Mouse (Mus musculus): ENCODE measurements around the gene Tead4. TPM values are rescaled to one million over a fixed set of nuclear protein-coding genes. Genes with fewer than 3 reads are reported as not detected.

Tead4 gene
- polyA plus RNA-seq, 1 experiment from 2014 or later: 3.3 TPM

DNA sequence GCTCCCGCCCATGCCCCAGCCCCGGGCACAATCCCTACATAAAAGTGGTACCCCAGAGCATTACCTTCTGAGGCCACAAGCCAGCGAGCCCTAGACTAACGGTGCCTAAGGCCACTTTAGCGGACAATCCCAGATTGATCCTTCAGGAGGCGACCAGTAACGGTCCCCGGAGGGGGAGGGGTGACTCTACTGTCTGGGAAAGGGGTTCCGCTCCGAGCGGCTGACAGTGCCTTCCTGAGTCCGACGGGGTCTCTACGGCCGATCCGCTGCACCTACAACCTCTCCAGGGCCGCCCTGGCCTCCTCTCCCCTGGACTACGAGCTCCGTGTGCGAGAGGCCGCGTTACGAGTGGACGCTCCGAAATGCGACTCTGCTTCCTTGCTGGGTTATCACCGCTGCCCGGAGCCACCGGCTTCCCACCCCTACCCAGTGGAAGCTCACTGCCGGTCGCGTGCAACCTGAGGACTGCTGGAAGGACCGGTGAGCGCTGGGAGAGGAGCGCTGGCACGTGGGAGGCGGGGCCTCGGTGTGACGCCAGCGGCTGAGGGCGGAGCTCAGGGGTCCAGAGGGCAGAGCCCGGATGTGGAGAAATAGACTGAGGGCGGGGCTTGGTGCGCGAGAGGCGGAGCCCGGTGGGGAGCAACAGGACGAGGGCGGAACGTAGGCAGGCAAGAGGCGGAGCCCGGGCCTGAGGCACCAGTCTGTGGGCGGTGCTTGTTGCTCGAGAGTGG is 100.3 kb downstream of the Tead4 start:
- under 1% methylated on average over 54 of the region's 54 CpGs for WGBS
- Histone ChIP-seq H3K36me3 (no peaks in the 10 kb centered on the region), H3K9ac (peak overlapping the region; percentile 75), H3K4me2 (peak overlapping the region; percentile 87), H3K9me3 (no peaks in the 10 kb centered on the region), H3K27ac (peak overlapping the region; percentile 73; the same call in 1 of the 2 replicates), H3K4me1 (peaks cover 7% of the 10 kb centered on the region; the same call in 1 of the 2 replicates), H3K27me3 (no peaks in the 10 kb centered on the region), H3K4me3 (peak overlapping the region; percentile 61)
- peak; percentile 99 for ATAC-seq (ENCODE audit: insufficient number of reproducible peaks, insufficient read depth, low FRiP score, low TSS enrichment, low read depth)

DNA sequence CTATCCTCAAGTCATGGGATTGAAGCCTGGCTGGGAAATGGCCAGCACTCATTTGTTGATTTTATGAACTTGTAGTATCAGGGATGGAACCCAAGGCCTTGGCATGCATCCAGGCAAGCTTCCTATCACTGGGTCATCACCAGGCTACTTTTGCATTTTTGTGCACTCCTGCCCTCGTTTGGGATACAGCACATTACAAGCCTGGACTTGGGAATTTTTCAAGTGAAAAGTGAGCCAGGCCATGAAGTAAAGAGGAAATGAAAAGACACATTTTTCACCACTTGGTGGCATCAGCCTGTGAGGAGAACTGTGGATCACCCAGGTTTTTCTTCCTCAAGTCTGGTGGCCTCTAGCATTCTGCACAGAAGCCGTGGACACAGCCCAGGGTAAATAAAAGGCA is 117.1 kb downstream of the Tead4 start:
- Histone ChIP-seq H3K9me3 (no peaks in the 10 kb centered on the region), H3K27ac (no peak overlapping the region), H3K9ac (no peak overlapping the region), H3K36me3 (no peaks in the 10 kb centered on the region), H3K4me3 (no peak overlapping the region), H3K4me1 (peaks cover 11% of the 10 kb centered on the region; the same call in 1 of the 2 replicates), H3K27me3 (no peaks in the 10 kb centered on the region), H3K4me2 (no peak overlapping the region)
- WGBS: 35% methylated on average over 2 of the region's 2 CpGs
- no peak for ATAC-seq (ENCODE audit: insufficient number of reproducible peaks, insufficient read depth, low FRiP score, low TSS enrichment, low read depth)

DNA sequence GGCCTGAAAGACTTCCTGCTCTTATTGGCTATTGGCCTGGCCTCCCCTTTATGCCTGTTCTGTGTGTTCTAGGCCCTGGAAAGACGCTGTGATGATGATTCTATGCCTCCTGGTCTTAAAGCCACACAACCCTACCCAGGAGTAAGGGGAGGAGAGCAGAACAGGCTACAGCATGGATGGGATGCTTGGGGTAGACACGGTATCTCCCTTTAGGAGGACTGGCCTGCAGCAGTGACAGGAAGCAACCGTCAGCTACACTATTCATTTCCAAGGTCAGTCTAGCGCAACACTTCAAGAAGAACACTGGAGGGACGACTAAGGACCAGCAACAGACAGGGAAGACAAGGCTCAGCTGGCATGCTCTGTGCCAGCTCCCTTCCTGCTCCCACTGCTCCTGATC is 119.4 kb downstream of the Tead4 start:
- WGBS: 69% methylated on average over 5 of the region's 5 CpGs
- H3K36me3 ChIP-seq: no peaks in the 10 kb centered on the region

DNA sequence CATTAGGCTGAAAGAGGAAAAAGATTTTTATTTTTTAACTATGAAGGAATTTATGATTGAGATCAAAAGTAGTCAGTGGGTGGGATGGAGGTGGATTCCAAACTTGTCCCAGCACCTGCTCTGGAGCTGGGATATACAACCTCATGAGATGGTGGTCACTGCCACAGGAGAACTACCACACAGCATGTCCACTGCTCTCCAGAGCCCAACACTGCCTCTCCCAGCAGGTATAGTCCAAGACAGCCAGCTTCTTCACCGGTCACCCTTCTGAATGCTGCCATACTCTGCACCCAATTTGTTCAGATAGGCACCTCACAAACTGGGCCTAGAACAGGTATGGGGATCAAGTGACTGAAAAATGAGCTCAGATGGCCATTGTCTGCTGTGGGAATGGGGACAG is 121.0 kb downstream of the Tead4 start:
- no peak for ATAC-seq (ENCODE audit: insufficient number of reproducible peaks, insufficient read depth, low FRiP score, low TSS enrichment, low read depth)
- H3K9ac ChIP-seq: no peak overlapping the region
- 97% methylated on average over 1 of the region's 1 CpGs for WGBS
- H3K4me2 ChIP-seq: no peak overlapping the region
- no peak overlapping the region for H3K27ac ChIP-seq
- H3K4me3 ChIP-seq: no peak overlapping the region
- no peaks in the 10 kb centered on the region for H3K36me3 ChIP-seq
- peaks cover 11% of the 10 kb centered on the region; the same call in 1 of the 2 replicates for H3K4me1 ChIP-seq
- H3K9me3 ChIP-seq: no peaks in the 10 kb centered on the region
- H3K27me3 ChIP-seq: no peaks in the 10 kb centered on the region

More for the DNA sequence above, 119.4 kb downstream of the Tead4 start:
- H3K4me3 ChIP-seq: no peak overlapping the region
- H3K9ac ChIP-seq: no peak overlapping the region
- H3K9me3 ChIP-seq: no peaks in the 10 kb centered on the region
- ATAC-seq (ENCODE audit: insufficient number of reproducible peaks, insufficient read depth, low FRiP score, low TSS enrichment, low read depth): no peak
- H3K27ac ChIP-seq: no peak overlapping the region
- no peaks in the 10 kb centered on the region for H3K27me3 ChIP-seq
- no peak overlapping the region for H3K4me2 ChIP-seq
- peaks cover 11% of the 10 kb centered on the region; the same call in 1 of the 2 replicates for H3K4me1 ChIP-seq

DNA sequence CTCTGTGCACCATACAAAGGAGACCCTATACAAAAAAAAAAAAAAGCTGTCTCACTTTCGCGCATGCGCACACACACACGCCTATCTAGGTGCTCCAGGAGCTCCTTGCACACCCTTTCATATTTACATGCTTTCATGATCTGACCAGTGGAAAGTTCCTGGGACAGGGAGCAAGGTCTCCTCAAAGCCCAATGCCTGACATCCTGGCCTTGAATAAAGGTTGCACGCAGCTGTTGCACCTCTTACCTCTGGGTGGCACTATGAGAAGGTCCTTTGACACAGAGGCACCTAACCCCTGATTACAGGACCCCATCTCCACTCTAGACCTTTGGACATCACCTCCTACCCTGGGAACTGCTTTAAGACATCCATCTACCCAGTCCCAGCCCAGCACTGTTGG is 121.4 kb downstream of the Tead4 start:
- H3K4me2 ChIP-seq: no peak overlapping the region
- no peak overlapping the region for H3K4me3 ChIP-seq
- H3K9me3 ChIP-seq: no peaks in the 10 kb centered on the region
- ATAC-seq (ENCODE audit: insufficient number of reproducible peaks, insufficient read depth, low FRiP score, low TSS enrichment, low read depth): no peak
- no peaks in the 10 kb centered on the region for H3K36me3 ChIP-seq
- WGBS: 68% methylated on average over 5 of the region's 5 CpGs
- no peak overlapping the region for H3K27ac ChIP-seq
- H3K27me3 ChIP-seq: no peaks in the 10 kb centered on the region
- H3K9ac ChIP-seq: no peak overlapping the region
- peaks cover 11% of the 10 kb centered on the region; the same call in 1 of the 2 replicates for H3K4me1 ChIP-seq

DNA sequence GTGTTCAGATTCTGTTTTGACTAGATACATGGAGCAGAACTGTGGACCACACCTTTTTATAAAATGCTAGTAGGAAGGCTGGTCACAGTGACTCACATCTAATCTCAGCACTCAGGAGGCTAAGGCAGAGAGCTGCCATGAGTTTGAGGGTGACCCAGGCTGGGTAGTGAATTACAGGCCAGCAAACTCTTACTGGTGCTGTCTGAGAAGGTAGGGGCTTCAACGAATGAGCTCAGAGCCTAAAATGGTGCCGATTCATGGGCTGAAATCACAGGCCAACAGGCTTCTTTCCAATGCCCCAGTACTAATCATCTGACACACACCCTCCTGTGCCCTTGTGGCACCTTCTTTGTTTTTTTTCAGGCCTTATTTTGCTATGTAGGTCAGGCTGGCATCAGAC is 121.9 kb downstream of the Tead4 start:
- Histone ChIP-seq H3K27me3 (no peaks in the 10 kb centered on the region), H3K4me2 (no peak overlapping the region)
- 88% methylated on average over 2 of the region's 2 CpGs for WGBS

More for the DNA sequence above, 121.9 kb downstream of the Tead4 start:
- no peak for ATAC-seq (ENCODE audit: insufficient number of reproducible peaks, insufficient read depth, low FRiP score, low TSS enrichment, low read depth)
- no peak overlapping the region for H3K27ac ChIP-seq
- H3K36me3 ChIP-seq: no peaks in the 10 kb centered on the region
- H3K9ac ChIP-seq: no peak overlapping the region
- H3K9me3 ChIP-seq: no peaks in the 10 kb centered on the region
- H3K4me3 ChIP-seq: no peak overlapping the region
- H3K4me1 ChIP-seq: peaks cover 11% of the 10 kb centered on the region; the same call in 1 of the 2 replicates

Other genes starting within 250 kb of the Tead4 start
- 115 and 116 TPM in 2 replicates for gene Tspan9, start 157.2 kb downstream of the Tead4 start, polyA plus RNA-seq (2015; fragmentation: Nextera tagmentation; extraction: Ambion mirVana)
- gene Tulp3, start 55.0 kb upstream of the Tead4 start, polyA plus RNA-seq (2015; fragmentation: Nextera tagmentation; extraction: Ambion mirVana): 33.7 and 36.7 TPM in 2 replicates
- gene Rhno1, start 62.1 kb upstream of the Tead4 start, polyA plus RNA-seq (2015; fragmentation: Nextera tagmentation; extraction: Ambion mirVana): 154 and 157 TPM in 2 replicates
- gene Foxm1, start 62.1 kb upstream of the Tead4 start, polyA plus RNA-seq (2015; fragmentation: Nextera tagmentation; extraction: Ambion mirVana): 31.5 and 38.6 TPM in 2 replicates
- 0.39 and 1.5 TPM in 2 replicates for gene Tex52, start 74.6 kb upstream of the Tead4 start, polyA plus RNA-seq (2015; fragmentation: Nextera tagmentation; extraction: Ambion mirVana)
- not detected in 2 replicates for gene Gm44596, start 74.7 kb upstream of the Tead4 start, polyA plus RNA-seq (2015; fragmentation: Nextera tagmentation; extraction: Ambion mirVana)
- gene Nrip2, start 98.5 kb upstream of the Tead4 start, polyA plus RNA-seq (2015; fragmentation: Nextera tagmentation; extraction: Ambion mirVana): 5.1 and 5.7 TPM in 2 replicates
- 41.7 and 42.7 TPM in 2 replicates for gene Itfg2, start 124.1 kb upstream of the Tead4 start, polyA plus RNA-seq (2015; fragmentation: Nextera tagmentation; extraction: Ambion mirVana)
- gene Fkbp4, start 137.9 kb upstream of the Tead4 start, polyA plus RNA-seq (2015; fragmentation: Nextera tagmentation; extraction: Ambion mirVana): 411 and 438 TPM in 2 replicates
- gene Pzp, start 225.9 kb upstream of the Tead4 start, polyA plus RNA-seq (2015; fragmentation: Nextera tagmentation; extraction: Ambion mirVana): 0.15 and 3.1 TPM in 2 replicates